Mouse (Mus musculus) G1E (cell line): Measurements from ENCODE around the gene Cav2. TPM values are rescaled to one million over a fixed set of nuclear protein-coding genes. Genes with fewer than 3 reads are reported as not detected.

Experiments
- ATAC-seq: 2 replicates; pipeline ENCODE4 v1.8.0; 2016; ENCODE audit warnings: mild to moderate bottlenecking; ENCODE audit not compliant: insufficient number of reproducible peaks, poor library complexity, low FRiP score, severe bottlenecking; ENCODE audit errors: extremely low read depth
- DNase-seq: peaks from one replicate; pipeline ENCODE4 v3.0.0; 2012; ENCODE audit warnings: low spot score
- H3K27me3 ChIP-seq: 2 replicates; pipeline ENCODE4 v1.6.1; 2012; ENCODE audit warnings: mild to moderate bottlenecking, low read length, inconsistent platforms; ENCODE audit not compliant: insufficient read depth
- H3K36me3 ChIP-seq: replicated peaks from 2 replicates; pipeline ENCODE3; 2012; ENCODE audit warnings: mild to moderate bottlenecking, inconsistent platforms
- H3K4me1 ChIP-seq: 2 replicates; pipeline ENCODE4 v1.6.1; 2012; ENCODE audit warnings: low read depth, low read length, inconsistent platforms, mixed read lengths; ENCODE audit not compliant: insufficient read depth
- H3K4me3 ChIP-seq: 2 replicates; pipeline ENCODE4 v1.5.1; 2012; ENCODE audit warnings: low read depth, mild to moderate bottlenecking, inconsistent platforms, low read length, moderate library complexity, mixed read lengths
- H3K9me3 ChIP-seq: replicated peaks from 2 replicates; pipeline ENCODE4 v1.6.1; 2012; ENCODE audit warnings: inconsistent platforms
- CTCF ChIP-seq: IDR thresholded peaks from 2 replicates; pipeline ENCODE4 v1.5.1; 2012; ENCODE audit warnings: low read depth, low read length, inconsistent platforms, mixed read lengths
- GATA1 ChIP-seq: IDR thresholded peaks from 2 replicates; pipeline ENCODE4 v1.6.1; 2012; ENCODE audit warnings: borderline replicate concordance, low read length, inconsistent platforms, mixed read lengths
- GATA2 ChIP-seq: IDR thresholded peaks from 2 replicates; pipeline ENCODE4 v1.6.1; 2012; ENCODE audit warnings: low read depth, low read length, inconsistent platforms, borderline replicate concordance
- POLR2AphosphoS5 ChIP-seq: IDR thresholded peaks from 2 replicates; pipeline ENCODE4 v1.6.1; 2012; ENCODE audit warnings: low read depth, low read length, inconsistent platforms; ENCODE audit not compliant: insufficient replicate concordance
- TAL1 ChIP-seq: conservative IDR thresholded peaks from 2 replicates; pipeline ENCODE4 v1.6.1; 2012; ENCODE audit warnings: low read depth, low read length, inconsistent platforms, mixed read lengths
- polyA plus RNA-seq: library from polyadenylated mRNA; stranded (reverse); fragments of >175 nt; gene quantifications from 2 replicates; pipeline ENCODE4 v1.2.3, GENCODE M21; 2012
- total RNA-seq, 2 experiments: library from RNA; stranded (forward) in 1 of 2; stranded (reverse) in 1 of 2; fragments of 200-1000 nt in 1 of 2; fragments of >200 nt in 1 of 2; fragmentation: Nextera tagmentation in 1 of 2; gene quantifications; 2 replicates each; pipeline ENCODE4 v1.2.3; 2014 to 2017

The Cav2 gene
- not detected in 2 replicates for total RNA-seq (2014; fragmentation: Nextera tagmentation)
- total RNA-seq (2017), result 0.11 TPM in 1 of 2 replicates, not detected in the other
- polyA plus RNA-seq, result not detected in 2 replicates

DNA sequence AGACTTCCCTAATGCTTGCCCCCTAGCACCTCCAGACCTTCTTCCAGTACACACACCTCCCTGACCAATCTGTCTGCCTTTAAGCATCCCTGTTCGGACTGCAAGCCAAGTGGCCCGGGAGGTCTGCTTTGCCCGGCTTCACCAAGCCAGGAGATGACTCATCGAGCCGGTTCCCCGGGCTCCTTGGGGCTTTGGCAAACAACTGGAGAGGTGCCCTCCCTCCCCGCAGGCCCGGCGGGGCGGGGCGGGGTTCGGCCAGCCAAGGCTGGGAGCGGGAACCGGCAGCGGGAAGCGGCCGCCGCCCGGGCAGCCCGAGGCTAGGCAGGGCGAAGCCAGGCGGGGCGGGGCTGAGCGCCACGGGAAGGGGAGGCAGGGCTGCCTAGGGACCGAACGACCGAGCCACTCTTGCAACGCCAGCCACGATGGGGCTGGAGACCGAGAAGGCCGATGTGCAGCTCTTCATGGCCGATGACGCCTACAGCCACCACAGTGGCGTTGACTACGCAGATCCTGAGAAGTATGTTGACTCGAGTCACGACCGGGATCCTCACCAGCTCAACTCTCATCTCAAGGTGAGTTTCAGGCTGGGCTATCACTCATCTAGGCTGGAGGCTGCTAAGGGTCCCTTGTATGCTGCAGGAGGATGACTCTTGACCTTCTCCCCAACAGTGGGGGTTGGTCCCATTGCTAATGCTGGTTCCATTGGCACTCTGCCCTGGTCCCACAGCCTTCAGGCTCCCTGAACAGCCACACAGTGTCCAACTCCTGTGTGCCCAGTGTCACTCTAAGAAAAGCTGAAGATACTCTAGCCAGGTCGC lies at the start of gene Cav2:
TSS of gene Cav2 (plus strand) at position 247 of the 818 bp plus-strand sequence.
- no peak within 1 kb of the TSS for H3K4me3 ChIP-seq
- TF ChIP-seq GATA1, result no peak
- no peak for TF ChIP-seq POLR2AphosphoS5
- no peak for TF ChIP-seq TAL1
- no peak for TF ChIP-seq GATA2
- TF ChIP-seq CTCF, result no peak
- H3K9me3 ChIP-seq, result no peaks in the 10 kb centered on the region
- no peak for DNase-seq
- H3K4me1 ChIP-seq, result no peaks in the 10 kb centered on the region
- H3K36me3 ChIP-seq, result no peaks in the 10 kb centered on the region
- no peak for ATAC-seq
- H3K27me3 ChIP-seq, result peaks cover 3% of the 10 kb centered on the region; the same call in 1 of the 2 replicates

DNA sequence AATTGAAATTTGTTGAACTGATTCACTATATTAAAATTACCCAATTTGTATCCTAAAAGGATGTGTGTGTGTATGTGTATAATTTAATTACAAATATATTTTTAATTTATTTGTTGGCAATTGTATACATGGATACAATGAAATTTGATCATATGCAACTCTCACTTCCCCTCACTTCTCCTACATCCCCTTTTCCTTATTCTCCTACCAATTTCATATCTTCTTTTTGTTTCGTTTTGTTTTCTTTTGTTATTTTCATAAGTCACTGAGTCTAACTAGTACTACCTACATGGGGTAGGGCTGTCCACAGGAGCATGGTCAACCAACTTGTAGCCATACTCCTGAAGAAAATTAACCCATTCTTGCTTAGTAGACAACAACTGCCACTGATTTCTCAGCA lies 41.3 kb upstream of the Cav2 start:
- TF ChIP-seq GATA2, result no peak
- no peak for TF ChIP-seq POLR2AphosphoS5
- TF ChIP-seq GATA1, result no peak
- no peak for TF ChIP-seq CTCF
- TF ChIP-seq TAL1, result no peak
- Histone ChIP-seq H3K4me1 (no peaks in the 10 kb centered on the region), H3K36me3 (no peaks in the 10 kb centered on the region), H3K4me3 (no peak overlapping the region), H3K9me3 (no peaks in the 10 kb centered on the region), H3K27me3 (no peaks in the 10 kb centered on the region)
- ATAC-seq, result no peak
- DNase-seq, result no peak

DNA sequence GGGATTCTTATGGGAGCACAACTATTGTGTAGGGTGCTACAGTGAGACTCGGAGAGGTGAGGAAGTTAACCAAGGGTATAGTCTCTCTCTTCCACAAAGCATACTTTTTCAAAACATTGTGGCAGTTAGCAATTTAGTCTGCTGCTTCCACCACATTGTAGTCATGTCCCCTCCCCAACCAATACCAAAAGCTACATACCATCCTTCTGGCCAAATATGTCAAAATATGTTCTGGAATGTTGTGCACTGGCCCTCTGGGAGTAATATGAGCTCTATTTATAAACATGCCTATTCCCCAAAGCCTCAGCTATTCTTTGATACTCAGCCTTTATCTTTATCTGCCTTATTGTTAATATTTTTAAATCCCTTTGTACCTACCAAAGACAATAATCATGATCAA lies 40.0 kb upstream of the Cav2 start:
- H3K9me3 ChIP-seq, result no peaks in the 10 kb centered on the region
- no peak for ATAC-seq
- no peaks in the 10 kb centered on the region for H3K36me3 ChIP-seq
- no peak overlapping the region for H3K4me3 ChIP-seq
- H3K27me3 ChIP-seq, result no peaks in the 10 kb centered on the region
- no peak for TF ChIP-seq CTCF
- TF ChIP-seq POLR2AphosphoS5, result no peak
- no peak for TF ChIP-seq GATA1
- no peak for TF ChIP-seq GATA2
- no peak for TF ChIP-seq TAL1
- DNase-seq, result no peak
- no peaks in the 10 kb centered on the region for H3K4me1 ChIP-seq

DNA sequence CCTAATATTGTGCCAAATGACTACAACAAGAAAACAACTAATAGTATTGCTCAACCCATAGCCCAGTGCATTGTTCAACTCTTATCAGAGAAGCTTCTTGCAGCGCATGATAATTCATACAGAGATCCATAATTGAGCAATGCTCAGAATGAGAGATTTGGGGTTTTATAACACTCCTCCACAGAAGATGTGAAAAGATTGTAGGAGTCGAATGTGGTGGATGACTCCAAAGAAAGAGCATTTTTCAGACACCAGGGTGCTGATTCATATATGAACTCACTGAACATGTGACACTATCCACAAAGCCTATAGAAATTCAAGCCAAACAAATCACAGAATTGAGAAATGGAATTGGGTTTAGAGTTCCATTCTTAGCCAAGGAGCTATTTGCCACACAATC lies 34.0 kb upstream of the Cav2 start:
- no peaks in the 10 kb centered on the region for H3K4me1 ChIP-seq
- no peak for ATAC-seq

DNA sequence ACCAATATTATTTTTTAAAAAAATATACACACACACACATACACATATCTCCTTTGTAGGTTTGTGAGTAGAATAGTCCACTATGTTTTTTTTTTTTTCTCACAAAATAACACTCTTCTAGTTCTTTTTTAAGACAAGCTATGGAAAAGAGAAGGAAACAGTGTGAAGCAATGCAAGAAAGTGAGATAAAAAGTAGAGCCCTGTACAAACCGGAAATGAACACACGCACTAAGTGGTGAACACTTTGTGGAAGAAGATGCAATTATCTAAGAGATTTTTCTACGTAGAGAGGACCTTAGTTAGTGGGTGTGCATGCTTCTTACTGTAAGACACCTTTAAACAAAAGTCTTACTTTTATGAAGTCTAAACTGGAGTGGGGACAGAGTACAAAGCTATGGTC lies 33.3 kb upstream of the Cav2 start:
- Histone ChIP-seq H3K27me3 (no peaks in the 10 kb centered on the region), H3K4me3 (no peak overlapping the region), H3K4me1 (no peaks in the 10 kb centered on the region), H3K9me3 (no peaks in the 10 kb centered on the region), H3K36me3 (no peaks in the 10 kb centered on the region)
- ATAC-seq, result no peak
- DNase-seq, result no peak
- TF ChIP-seq GATA2 (no peak), GATA1 (no peak)

More for the DNA sequence above, 34.0 kb upstream of the Cav2 start:
- TF ChIP-seq GATA1 (no peak), TAL1 (no peak), GATA2 (no peak), CTCF (no peak), POLR2AphosphoS5 (no peak)
- no peak overlapping the region for H3K4me3 ChIP-seq
- H3K9me3 ChIP-seq, result no peaks in the 10 kb centered on the region
- no peaks in the 10 kb centered on the region for H3K27me3 ChIP-seq
- no peak for DNase-seq
- H3K36me3 ChIP-seq, result no peaks in the 10 kb centered on the region

DNA sequence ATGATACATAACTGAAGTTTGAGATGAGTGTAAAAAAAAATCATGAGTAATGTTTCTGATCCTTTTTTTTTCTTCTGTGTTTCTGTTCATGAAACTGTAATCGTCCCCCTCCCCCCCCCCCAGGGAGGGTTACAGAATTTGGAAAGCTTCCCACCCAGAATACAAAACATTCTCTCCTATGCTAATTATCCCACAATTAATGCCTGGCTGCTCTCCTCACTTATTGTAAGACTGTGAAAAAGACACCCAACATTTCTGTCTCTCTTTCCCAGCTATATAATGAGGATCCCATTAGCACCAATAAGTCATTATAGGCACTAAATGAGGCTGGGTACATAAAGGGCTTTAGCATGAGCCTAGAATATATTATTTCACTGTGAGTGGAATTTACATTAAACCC lies 32.7 kb upstream of the Cav2 start:
- H3K4me3 ChIP-seq, result no peak overlapping the region
- no peak for TF ChIP-seq GATA1
- TF ChIP-seq POLR2AphosphoS5, result no peak
- no peak for TF ChIP-seq CTCF
- TF ChIP-seq TAL1, result no peak
- no peak for TF ChIP-seq GATA2
- no peaks in the 10 kb centered on the region for H3K36me3 ChIP-seq
- no peaks in the 10 kb centered on the region for H3K4me1 ChIP-seq
- H3K27me3 ChIP-seq, result no peaks in the 10 kb centered on the region
- ATAC-seq (no peak), DNase-seq (no peak)
- no peaks in the 10 kb centered on the region for H3K9me3 ChIP-seq
